Mouse (Mus musculus): ENCODE data around the gene Gm3646.

Gm3646 gene

DNA sequence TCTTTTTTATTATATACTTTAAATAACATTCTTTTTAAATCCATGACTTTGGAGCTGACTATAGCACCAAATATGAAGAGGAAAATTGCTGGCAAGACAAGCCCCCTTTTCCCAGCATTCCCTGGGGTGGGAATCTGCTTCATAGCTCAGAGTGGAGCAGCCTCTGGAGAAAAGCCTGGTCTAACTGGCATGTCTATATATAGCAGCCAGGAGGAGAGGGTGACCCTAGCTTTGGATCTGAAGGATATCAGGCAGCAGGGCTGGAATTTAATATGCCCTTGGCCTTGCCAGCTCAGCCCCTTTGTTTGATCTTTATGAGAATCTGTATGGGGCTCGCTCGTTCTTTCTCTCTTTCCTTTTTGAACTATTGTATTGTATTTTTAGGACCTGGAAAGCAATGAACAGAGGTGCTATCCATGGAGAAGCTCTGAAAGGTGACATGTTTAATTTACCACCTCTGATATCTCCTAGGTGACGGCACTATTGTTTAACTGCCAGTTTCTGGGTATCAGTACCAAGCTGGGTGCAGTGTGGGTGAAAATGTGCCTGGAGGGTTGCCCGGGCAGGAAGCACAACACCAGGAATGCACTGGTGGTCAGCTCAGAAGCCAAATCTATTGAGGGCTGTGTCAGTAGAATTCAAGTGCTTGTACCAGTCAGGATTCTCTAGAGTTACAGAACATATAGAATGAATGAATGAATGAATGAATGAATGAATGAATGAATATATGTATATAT, at the start of gene Gm3646:
Gene Gm3646 (minus strand): TSS at position 90 of the 737 bp plus-strand sequence.
- DNase-seq = no peak

DNA sequence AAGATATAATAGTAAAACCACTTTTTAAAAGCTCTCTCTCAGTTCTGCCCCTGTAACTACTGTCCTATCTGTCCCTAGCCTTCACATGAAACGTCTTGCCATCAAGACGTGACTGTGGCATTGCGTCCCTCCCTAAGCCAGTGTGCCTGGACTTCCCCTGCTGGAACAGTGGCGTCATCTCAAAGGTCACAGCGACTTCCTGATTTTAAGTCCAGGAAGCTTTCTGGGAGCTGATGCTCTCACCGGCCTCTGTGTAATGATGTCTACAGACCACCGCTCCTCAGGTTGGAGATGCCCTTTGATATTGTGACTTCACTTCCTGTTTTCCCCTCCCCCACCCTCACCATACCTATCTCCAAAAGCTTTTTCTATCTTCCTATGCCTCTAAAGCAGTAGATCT, 41.9 kb upstream of the Gm3646 start:
- no peak for DNase-seq

DNA sequence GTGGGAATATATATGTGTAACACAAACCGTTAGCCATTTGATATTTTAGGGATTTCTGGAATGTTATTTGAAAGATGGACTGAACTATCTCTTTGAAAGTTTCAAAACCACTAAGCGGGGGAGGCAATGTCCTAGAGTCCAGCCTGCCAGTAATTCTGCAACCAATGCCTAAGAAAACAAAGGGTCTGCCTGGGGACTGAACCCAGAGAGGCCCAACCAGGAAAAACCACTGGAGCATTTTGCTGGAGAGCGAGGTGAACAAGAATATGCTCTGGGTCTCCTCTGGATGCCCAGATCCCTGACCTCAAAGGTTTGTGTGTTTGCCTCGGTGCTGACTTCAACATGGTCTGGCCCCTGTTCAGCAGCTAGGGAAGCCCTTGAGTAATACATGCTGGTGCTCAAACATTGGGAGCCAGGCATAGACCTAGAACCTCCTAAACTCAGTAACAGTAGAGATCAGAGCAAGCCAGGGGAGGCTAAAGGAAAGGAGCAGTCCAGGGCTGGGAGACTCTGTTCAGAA, 41.0 kb upstream of the Gm3646 start:
- no peak for DNase-seq

DNA sequence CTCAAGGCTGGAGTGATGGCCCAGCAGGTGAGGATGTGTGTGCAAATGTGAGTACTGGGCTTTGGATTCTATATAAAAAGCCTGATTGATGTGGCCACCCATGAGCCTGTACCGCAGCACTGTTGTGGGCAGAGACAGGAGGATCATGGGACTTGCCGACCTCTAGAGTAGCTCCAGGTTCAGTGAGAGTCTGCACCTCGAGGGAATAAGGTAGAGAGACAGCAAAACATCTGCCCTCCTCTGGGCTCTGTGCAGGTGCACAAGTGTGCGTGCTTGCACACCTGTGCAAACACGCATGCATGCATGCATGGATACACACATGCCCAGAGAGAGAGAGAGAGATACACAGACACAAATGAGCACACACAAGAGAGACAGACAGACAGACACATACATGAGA, 38.2 kb upstream of the Gm3646 start:
- DNase-seq = no peak

DNA sequence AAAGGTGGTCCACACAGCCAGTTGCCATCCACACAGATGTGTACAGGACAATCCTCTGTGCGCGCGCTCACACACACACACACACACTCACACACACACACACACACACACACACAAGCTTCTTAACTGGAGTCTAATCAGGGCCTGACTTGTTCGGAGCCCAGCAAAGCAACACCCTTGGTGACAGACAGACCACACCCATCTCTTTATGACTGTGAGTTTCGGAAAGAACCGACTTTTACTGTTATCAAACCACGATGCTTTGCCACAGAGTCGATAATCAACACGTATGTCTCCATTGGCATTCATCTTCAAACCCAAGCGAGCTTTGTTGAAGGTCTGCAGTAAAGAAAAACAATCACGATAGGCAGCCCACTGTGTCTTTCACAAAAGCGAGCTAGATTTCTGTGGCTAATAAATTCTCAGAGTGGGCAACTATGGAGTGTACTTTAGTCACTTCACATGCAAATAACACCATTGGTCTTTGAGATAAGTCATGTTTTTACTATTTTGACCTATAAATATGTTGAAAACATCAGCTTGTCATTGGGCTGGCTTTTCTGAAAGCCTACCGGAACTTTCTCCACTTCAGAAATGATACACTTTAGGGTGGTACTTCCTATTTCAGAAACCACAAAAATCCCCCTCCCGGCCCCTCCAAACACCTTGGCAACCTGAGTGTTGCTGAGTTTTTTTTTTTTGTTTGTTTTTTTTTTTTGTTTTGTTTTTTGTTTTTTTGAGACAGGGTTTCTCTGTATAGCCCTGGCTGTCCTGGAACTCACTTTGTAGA, 37.3 kb upstream of the Gm3646 start:
- no peak for DNase-seq

DNA sequence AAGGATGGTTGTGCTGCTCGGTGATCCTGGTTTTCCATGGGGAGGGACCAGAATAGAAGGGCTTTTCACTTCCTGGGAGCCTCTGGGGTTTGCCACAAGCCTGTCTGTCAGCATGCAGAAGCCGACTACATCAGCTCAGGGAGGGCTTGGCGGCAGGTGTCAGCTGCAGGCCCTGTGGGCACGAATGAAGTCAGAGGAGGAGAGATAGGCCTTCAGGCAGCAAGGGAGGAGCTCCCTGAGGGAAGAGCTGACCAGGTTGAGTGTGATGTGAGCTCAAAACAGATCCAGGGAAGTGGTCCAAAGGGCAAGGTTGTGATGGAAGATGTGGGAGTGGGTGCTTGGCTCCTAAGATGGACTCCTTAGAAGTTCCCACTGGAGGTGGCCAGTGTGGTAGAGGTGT, 35.7 kb upstream of the Gm3646 start:
- DNase-seq = no peak

DNA sequence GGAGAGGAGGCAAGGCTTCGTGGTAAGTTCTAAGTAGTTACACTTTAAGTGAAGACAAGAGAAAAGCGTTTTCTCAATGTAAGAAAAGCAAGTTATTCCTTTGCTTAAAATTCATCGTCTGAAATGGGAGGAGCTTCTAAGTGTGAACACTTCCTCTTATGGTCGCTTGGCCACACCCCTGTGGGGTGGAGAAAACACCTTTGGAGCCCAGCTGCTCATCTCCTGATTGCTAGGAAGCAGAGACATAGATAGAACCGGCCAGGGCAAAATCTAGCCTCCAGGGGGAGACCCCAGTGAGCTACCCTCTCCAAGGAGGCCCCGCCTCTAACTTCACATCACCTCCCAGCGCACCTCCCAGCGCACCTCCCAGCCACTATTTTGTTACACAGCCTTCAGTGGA, 34.7 kb upstream of the Gm3646 start:
- DNase-seq = no peak

DNA sequence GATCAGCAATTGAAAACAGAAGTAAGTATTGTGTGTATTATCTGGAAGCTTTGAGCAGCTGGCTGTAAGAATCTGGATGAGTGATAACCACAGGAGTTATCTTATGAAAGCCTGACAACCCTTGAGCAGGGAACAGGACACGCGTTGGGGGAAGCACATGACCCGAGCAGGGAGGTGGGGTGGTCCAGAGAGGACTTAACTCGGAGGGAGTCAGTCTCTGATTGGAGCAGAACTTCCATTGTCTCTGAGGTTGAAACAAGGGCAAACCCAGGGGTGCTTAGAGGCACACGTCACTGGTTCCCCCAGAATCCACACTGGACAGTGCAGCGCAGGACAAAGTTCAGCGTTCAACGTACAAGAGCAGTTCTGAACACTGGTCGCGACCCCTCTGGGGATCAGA, 34.1 kb upstream of the Gm3646 start:
- DNase-seq = peak; percentile 40

DNA sequence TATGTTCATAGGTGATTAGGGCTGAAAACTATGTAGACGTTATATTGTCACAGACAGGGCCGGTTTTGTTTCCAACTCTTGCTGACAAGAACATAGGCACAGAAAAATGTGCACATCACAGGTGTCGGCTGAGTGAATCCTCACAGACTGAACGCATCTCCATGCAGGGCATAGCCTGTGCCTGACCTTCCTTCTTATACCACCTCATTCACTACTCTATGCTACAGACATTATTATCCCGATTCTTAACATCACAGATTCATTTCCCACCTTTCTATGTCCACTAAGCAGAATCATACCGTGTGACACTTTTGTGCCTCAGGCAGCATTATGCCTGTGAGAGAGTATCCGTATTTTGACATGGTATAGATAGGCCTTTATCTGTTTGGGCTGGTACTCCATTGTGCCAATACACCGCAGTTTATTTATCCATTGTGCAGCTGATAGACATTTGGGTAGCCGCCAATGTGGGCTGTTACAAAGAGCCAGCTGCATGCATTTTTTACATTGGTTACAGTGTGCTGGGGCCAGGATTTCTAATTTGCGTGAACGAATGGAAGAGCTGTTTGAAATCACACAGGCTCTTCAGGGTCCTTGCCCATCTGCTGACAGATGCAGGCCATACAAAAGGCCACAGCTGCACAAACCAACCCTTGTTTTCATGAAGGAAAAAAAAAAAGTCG, 33.5 kb upstream of the Gm3646 start:
- peak; percentile 50 for DNase-seq

DNA sequence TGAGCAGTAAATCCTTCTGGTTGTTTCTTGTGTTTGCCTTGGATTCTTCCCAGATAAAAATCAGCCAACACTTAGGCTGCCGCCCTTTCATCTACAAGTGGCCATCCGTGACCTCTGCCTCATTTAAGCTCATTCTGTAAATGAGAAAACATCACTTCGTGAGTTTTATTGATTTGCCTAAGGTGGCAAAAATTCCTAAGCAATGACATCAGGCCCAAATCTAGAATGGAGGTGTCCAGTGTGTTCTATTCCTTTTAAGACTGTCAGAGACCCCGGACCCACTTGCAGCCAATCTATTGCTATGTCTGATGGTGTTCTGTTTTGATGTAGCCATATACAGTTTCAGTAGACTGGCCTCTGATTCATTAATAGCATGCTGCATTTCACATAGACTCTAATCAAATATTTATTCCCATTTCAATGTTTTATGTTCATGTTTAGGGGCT, 26.5 kb upstream of the Gm3646 start:
- DNase-seq = no peak

DNA sequence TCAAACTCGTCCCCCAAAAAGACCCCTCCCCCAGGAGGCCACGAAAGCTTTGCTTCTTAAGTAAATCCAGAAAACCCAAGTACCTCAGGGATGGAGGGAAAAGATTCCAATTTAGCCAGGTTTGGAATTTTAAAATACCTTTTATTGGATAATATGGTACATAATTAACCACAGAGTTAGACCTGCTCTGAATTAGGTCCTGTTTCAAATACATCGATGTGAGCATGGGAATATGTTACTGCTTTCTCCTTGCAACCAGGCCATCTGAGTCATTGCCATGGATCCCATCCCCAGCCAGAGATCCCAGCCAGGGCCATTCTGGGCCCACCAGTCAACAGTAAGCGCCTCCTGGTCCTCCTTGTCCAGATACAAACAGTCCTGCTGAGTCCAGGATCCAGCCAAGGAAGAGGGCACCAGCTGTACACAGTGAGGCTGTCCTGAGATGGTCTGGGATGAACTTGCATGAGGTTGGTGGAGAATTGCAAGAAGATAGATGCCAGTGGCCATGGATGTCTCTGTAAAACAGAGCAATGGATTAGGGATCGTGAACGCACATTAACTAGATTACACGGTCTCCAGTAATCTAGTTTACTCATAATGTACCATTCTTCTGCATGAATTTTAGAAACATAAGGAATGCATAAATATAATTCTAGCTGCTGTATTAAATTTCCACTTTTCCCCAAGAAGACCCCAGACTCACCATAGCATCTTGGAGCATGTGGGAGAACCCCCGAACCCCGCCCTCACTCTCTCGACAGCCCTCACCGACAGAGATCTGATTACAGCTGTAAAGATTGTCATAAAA, 25.9 kb upstream of the Gm3646 start:
- DNase-seq = no peak

DNA sequence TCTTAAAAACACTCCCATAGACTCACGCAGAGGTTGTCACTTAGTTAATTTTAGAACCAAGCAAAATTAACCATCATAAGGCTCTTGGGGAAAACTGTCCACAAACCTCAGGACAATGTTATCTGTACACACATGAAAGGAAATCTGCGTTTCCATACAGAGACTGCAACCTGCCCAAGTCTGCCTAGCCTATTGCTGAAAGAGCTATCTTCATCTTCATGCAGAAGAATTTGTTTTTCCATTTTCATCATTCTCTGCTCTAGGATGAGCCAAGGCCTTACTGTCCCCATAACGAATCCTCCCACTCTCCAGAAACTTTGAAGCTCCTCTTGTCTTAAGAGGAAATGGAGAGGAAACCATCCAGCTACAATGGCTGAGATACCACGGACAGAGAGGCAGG, 19.8 kb upstream of the Gm3646 start:
- no peak for DNase-seq

DNA sequence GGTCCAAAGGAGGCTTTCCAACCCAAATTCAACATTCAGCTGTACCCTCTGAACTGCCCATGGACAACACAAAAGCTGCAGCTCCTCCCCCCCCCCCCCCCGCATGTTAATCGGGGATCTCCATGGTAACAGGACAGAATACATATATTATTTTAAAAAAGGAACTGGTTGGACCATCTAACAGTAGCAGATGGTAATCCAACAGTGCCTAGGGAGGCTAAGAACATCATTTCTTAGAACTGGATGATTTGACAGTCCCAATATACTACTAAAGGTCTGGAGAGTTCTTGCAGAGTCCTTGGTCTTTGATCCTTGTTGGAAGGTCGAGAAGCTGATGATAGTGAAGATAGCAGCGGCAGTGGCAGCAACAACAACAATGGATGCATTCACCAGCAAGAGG, 19.1 kb upstream of the Gm3646 start:
- DNase-seq = no peak

DNA sequence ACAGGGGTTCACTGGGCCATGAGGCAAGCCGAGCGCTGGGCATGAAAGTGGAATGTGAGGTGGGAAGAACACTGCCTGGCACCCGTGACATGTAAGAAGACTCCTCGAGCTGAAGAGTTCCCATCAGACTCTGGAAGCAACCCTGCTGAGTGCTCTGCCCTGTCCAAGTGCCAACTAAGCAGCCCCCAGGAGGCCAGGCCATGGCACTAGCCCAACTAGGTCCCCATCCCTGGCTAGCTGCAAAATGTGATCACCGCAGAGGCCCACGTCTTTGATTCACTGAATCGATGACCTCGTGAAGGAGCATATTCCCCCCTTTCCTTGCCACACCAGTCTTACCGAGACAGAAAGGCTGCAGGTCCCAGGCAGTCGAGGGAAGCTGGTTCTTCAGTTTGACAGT, 14.5 kb upstream of the Gm3646 start:
- no peak for DNase-seq

DNA sequence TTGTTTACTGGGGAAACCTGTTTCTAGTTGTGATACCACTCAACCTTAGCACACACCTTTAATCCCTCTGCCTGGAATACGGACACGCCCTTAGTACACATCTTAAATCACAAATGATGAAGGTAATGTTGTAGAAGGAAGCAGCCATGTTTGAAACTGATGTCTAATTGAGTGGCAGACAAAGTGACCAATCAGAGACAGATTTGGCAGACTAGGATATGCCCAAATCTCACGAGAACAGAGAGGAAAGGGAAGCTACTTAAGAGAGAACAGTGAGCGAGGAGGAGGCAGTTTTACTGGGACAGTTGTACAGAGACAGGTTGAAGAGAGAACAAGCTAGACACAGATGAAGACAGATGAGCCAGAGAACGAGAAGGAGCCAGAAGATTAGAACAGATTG, 10.6 kb upstream of the Gm3646 start:
- no peak for DNase-seq

DNA sequence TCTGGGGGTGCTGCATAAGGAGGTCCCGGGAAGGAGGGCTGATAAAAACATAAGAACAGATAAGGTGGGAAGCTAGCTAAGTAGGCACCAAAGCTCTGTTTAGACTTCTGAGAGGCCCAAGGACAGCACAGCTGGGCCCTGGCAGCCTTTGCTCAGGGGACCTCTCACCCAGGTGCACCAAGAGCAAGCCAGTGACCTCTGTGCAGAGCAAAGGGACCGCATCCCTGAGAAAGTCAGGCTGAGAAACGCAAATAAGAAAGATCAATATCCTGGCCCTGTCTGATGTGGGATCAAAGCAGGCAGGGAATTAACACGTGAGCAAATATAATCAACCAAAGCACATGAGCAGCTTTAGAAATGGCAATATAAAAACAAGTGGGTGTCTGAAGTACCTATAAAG, 7.9 kb upstream of the Gm3646 start:
- no peak for DNase-seq

DNA sequence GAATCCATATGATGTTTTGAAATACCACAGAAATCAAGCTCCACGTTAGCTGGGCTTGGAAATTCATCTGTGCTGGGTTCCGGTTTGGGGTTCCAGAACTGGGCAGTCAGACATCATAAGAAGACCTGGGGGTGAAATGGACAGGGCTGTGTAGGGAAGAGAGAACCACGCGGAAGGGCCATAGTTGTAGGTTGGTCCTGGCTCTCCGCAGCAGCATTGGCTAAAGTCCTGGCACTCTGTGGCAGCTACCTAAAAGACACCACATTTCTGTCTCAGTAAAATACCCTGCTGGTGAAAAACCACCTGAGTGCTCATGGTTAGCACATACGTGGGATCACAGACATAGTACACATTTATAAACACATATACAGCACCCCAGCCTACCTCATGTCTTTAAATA, 343 bp downstream of the Gm3646 start:
- no peak for DNase-seq

DNA sequence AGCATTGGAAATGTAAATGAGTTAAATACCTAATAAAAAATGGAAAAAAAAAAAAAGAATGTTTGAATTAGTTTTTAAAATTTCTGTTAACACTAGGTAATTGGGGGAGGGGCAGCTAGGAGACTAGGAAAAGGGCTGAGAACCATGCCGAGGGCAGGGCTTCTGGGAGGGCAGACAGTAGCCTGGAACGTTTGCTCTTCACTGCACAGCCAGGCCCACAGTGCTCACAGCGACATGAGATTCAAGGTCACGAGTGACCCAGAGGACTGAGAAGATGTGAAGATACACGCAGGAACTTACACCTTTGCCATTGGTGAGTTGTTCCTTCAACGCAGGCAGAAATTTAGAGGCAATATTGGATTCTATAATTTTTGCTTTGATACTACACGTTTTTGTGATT, 2.2 kb downstream of the Gm3646 start:
- DNase-seq = no peak

DNA sequence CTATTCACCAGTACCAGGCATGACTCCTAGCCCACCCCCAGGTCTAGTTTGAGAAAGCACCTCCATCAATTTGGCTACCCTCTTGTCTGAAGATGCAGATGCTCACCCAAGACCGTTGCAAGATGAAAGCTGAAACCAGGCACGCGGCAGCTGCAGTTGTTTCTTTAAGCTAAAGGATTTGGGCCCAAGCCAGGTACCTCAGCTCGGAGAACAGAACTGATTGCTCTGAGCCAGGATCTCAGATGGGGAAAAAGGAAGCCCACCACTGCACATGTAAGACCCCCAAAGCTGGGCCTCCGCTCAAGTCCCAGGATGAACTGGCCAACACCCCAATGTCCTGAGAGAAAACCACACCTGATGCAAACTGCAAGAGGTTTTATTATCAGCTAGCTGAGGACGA, 7.6 kb downstream of the Gm3646 start:
- DNase-seq = no peak

DNA sequence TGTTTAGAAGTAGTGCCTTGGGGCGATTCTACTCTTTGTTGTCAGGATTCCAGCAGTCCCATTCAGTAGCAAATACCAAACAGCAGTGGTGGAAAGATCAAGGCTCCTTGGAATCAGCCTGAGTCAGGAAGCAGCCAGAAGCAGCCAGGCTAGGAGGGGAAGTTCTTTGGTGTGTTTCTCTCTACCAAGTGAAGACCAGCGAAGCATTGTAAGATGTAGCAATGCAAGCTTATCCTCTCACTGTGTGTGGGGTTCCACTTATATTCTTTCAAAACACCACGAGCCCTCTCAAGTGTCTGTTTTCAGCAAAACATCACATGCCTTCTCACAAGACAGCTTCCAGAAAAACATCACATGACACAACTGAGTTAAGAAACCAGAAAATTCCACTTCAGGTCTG, 8.4 kb downstream of the Gm3646 start:
- no peak for DNase-seq

DNA sequence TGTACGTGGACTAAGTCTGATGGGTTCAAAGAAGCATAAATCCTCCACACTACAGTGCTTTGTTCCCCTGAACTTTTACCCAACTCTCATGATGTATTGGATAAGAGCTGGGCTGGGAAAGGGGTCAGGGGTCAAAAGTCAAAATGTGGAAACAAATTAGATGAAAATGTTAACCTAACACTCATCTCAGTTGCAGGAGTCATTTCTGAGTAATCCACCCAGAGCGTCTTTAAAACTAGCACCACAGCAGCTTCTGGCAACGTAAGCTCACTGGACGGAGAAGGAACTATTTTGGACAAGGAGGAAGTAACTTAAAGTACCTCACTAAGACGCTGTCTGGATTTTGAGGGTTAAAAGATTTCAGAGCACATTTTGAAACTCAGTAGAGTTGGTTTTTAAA, 20.5 kb downstream of the Gm3646 start:
- no peak for DNase-seq

DNA sequence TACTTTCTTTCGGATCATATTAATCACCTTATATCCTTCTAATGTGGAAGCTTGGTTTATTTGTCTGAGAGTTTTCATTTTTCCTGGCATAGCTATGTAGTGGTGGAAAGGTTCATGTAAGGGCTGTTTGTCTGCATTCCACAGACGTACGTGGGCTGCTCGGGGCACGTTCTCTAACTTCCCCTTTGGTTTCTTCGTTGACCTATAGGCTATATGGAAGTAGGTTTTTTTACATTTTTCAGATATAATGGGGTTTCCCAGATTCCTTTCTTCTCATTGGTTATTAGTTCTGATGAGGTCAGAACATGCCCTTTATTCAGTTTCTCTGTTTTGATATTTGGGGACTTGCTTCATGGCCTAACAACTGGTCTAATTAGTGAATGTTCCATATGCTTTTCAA, 23.3 kb downstream of the Gm3646 start:
- DNase-seq = no peak

All from embryo, embryonic 11 days (tissue).